Mouse (Mus musculus): ENCODE measurements around the gene Srd5a1. TPM values are rescaled to one million over a fixed set of nuclear protein-coding genes. Genes with fewer than 3 reads are reported as not detected.
"Not testable (repeated sequence)": the region's sequence is repeated elsewhere in the genome, so short reads cannot be mapped to it uniquely, and the experiment has no call there.

The Srd5a1 gene
- total RNA-seq, 2 experiments from 2014 or later = 2.1 to 2.9 TPM

- no peak for ATAC-seq (ENCODE audit: poor library complexity, severe bottlenecking)
Measured at GRCm38 (mm10) chr13:69577181-69577834, 33.9 kb downstream of the Srd5a1 start.

GRCm38 (mm10) chr13:69576676-69577075 is 34.6 kb downstream of the Srd5a1 start:
- ATAC-seq (ENCODE audit: poor library complexity, severe bottlenecking) = no peak

- no peak for ATAC-seq (ENCODE audit: poor library complexity, severe bottlenecking)
Measured at GRCm38 (mm10) chr13:69572594-69572993, 38.6 kb downstream of the Srd5a1 start.

- no peak for ATAC-seq (ENCODE audit: poor library complexity, severe bottlenecking)
Measured at GRCm38 (mm10) chr13:69569201-69569600, 42.0 kb downstream of the Srd5a1 start.

GRCm38 (mm10) chr13:69565401-69565800 is 45.8 kb downstream of the Srd5a1 start:
- ATAC-seq (ENCODE audit: poor library complexity, severe bottlenecking) = not testable (repeated sequence)

GRCm38 (mm10) chr13:69564573-69564972 is 46.7 kb downstream of the Srd5a1 start:
- no peak for ATAC-seq (ENCODE audit: poor library complexity, severe bottlenecking)

- no peak for ATAC-seq (ENCODE audit: poor library complexity, severe bottlenecking)
Measured at GRCm38 (mm10) chr13:69563905-69564304, 47.3 kb downstream of the Srd5a1 start.

- ATAC-seq (ENCODE audit: poor library complexity, severe bottlenecking) = no peak
Measured at GRCm38 (mm10) chr13:69562654-69563574, 48.3 kb downstream of the Srd5a1 start.

- ATAC-seq (ENCODE audit: poor library complexity, severe bottlenecking) = no peak
Measured at GRCm38 (mm10) chr13:69562004-69562403, 49.2 kb downstream of the Srd5a1 start.

- ATAC-seq (ENCODE audit: poor library complexity, severe bottlenecking) = no peak
Measured at GRCm38 (mm10) chr13:69559291-69559961, 51.8 kb downstream of the Srd5a1 start.

- no peak for ATAC-seq (ENCODE audit: poor library complexity, severe bottlenecking)
Measured at GRCm38 (mm10) chr13:69558098-69558660, 53.1 kb downstream of the Srd5a1 start.

GRCm38 (mm10) chr13:69556728-69557127 is 54.5 kb downstream of the Srd5a1 start:
- no peak for ATAC-seq (ENCODE audit: poor library complexity, severe bottlenecking)

GRCm38 (mm10) chr13:69555957-69556482 is 55.2 kb downstream of the Srd5a1 start:
- ATAC-seq (ENCODE audit: poor library complexity, severe bottlenecking) = no peak

GRCm38 (mm10) chr13:69555045-69555444 is 56.2 kb downstream of the Srd5a1 start:
- ATAC-seq (ENCODE audit: poor library complexity, severe bottlenecking) = no peak

- no peak for ATAC-seq (ENCODE audit: poor library complexity, severe bottlenecking)
Measured at GRCm38 (mm10) chr13:69554255-69554654, 57.0 kb downstream of the Srd5a1 start.

- 0 out of 2 replicates have a peak, but pooled peaks have one; percentile 57 for ATAC-seq (ENCODE audit: poor library complexity, severe bottlenecking)
Measured at GRCm38 (mm10) chr13:69553024-69553423, 58.2 kb downstream of the Srd5a1 start.

- no peak for ATAC-seq (ENCODE audit: poor library complexity, severe bottlenecking)
Measured at GRCm38 (mm10) chr13:69550831-69551230, 60.4 kb downstream of the Srd5a1 start.

- ATAC-seq (ENCODE audit: poor library complexity, severe bottlenecking) = no peak
Measured at GRCm38 (mm10) chr13:69549980-69550379, 61.3 kb downstream of the Srd5a1 start.

- ATAC-seq (ENCODE audit: poor library complexity, severe bottlenecking) = no peak
Measured at GRCm38 (mm10) chr13:69547488-69548180, 63.6 kb downstream of the Srd5a1 start.

GRCm38 (mm10) chr13:69545019-69545418 is 66.2 kb downstream of the Srd5a1 start:
- peak; percentile 85 for ATAC-seq (ENCODE audit: poor library complexity, severe bottlenecking)
